Mouse (Mus musculus) limb, embryonic 14.5 days (tissue): ENCODE results near the gene Elovl6. TPM values are rescaled to one million over a fixed set of nuclear protein-coding genes. Genes with fewer than 3 reads are reported as not detected.

Experiments used
- ATAC-seq: fragments of 200-750 bp; cut with Nextera tagmentation; 2 replicates; pipeline ENCODE4 v1.8.0; 2017; ENCODE audit warnings: low read depth, moderate number of reproducible peaks, moderate TSS enrichment; ENCODE audit not compliant: low FRiP score
- DNase-seq: peaks from one replicate; pipeline ENCODE4 v3.0.0-alpha.2; 2015; ENCODE audit warnings: low spot score
- H3K27ac ChIP-seq: fragments of 300-500 bp; sonication (generic); replicated peaks from 2 replicates; pipeline ENCODE4 v1.5.1; 2014; ENCODE audit warnings: low read depth, mild to moderate bottlenecking, low read length, moderate library complexity, mixed read lengths
- H3K27me3 ChIP-seq: fragments of 300-500 bp; sonication (generic); 2 replicates; pipeline ENCODE4 v1.6.1; 2014; ENCODE audit warnings: low read length, mixed read lengths; ENCODE audit not compliant: control insufficient read depth, insufficient read depth
- H3K36me3 ChIP-seq: fragments of 300-500 bp; sonication (generic); 2 replicates; pipeline ENCODE4 v1.6.1; 2014; ENCODE audit warnings: mild to moderate bottlenecking, low read length, moderate library complexity, mixed read lengths; ENCODE audit not compliant: control insufficient read depth, insufficient read depth
- H3K4me1 ChIP-seq: fragments of 300-500 bp; sonication (generic); 2 replicates; pipeline ENCODE4 v1.6.1; 2014; ENCODE audit warnings: antibody characterized with exemption, low read length, mixed read lengths; ENCODE audit not compliant: control insufficient read depth, insufficient read depth
- H3K4me2 ChIP-seq: fragments of 300-500 bp; sonication (generic); replicated peaks from 2 replicates; pipeline ENCODE4 v1.6.1; 2014; ENCODE audit warnings: low read depth, mild to moderate bottlenecking, low read length, moderate library complexity; ENCODE audit not compliant: severe bottlenecking
- H3K4me3 ChIP-seq: fragments of 300-500 bp; sonication (generic); replicated peaks from 2 replicates; pipeline ENCODE4 v1.5.1; 2014; ENCODE audit warnings: low read length
- H3K9ac ChIP-seq: fragments of 300-500 bp; sonication (generic); 2 replicates; pipeline ENCODE4 v1.6.1; 2014; ENCODE audit warnings: mild to moderate bottlenecking, low read depth, low read length, moderate library complexity; ENCODE audit not compliant: severe bottlenecking
- H3K9me3 ChIP-seq: fragments of 300-500 bp; sonication (generic); 2 replicates; pipeline ENCODE4 v1.6.1; 2016; ENCODE audit warnings: low read length; ENCODE audit not compliant: control insufficient read depth
- POLR2A ChIP-seq: fragments of 200-500 bp; IDR thresholded peaks from 2 replicates; pipeline ENCODE4 v1.8.0; 2012; ENCODE audit warnings: inconsistent platforms, mild to moderate bottlenecking, moderate library complexity, borderline replicate concordance; ENCODE audit not compliant: insufficient read depth, insufficient read length; ENCODE audit errors: extremely low read depth
- WGBS: fragments of 180-500 bp; shearing (Covaris S2); extraction: QIAGEN DNeasy Blood & Tissue Kit; methylation state at CpG from one replicate; pipeline ENCODE4 v1.1.7; 2014; 5-methylcytosine and 5-hydroxymethylcytosine counted together
- polyA plus RNA-seq, 2 experiments: library from polyadenylated mRNA; depleted of rRNA in 1 of 2; stranded (reverse) in 1 of 2; unstranded in 1 of 2; fragments of >200 nt; fragmentation: Nextera tagmentation in 1 of 2; extraction: Ambion mirVana in 1 of 2; gene quantifications; 2 replicates each; pipeline versions ENCODE4 v1.2.1 to v1.2.3; 2012 to 2014

Gene Elovl6
- polyA plus RNA-seq, 2 experiments, result 23.2 to 27.0 TPM

- H3K36me3 ChIP-seq, result peaks cover 24% of the 10 kb centered on the region
- peaks cover 5% of the 10 kb centered on the region for H3K4me1 ChIP-seq
- H3K27me3 ChIP-seq, result no peaks in the 10 kb centered on the region
- TF ChIP-seq POLR2A, result no peak
- H3K4me2 ChIP-seq, result no peak overlapping the region
- H3K4me3 ChIP-seq, result no peak overlapping the region
- ATAC-seq (no peak), DNase-seq (no peak)
- H3K9me3 ChIP-seq, result 0 out of 2 replicates have a peak, but pooled peaks cover 3% of the 10 kb centered on the region
- H3K27ac ChIP-seq, result no peak overlapping the region
- 97% methylated on average over 11 of the region's 11 CpGs for WGBS
- no peak overlapping the region for H3K9ac ChIP-seq
These were observed 9.3 kb downstream of the Elovl6 start for GRCm38 (mm10) chr3:129541456-129541855.

DNA sequence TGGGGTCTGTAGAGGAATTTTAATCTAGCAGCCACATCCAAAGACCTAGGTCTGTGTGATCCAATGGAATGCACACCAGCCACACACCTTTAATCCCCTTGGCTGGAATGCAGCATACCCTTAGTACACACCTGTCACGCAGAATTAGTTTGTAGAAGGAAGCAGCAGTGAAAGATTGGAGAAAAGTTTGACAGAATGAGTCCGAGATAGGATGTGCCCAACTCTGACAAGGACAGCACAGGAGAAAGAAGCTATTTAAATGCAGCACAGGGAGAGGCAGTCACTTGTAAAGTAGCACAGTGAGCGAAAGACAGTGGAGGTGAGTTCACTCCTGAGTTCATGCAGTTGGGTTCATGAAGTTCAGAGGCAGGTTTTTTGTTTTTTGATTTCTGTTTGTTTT, 11.2 kb downstream of the Elovl6 start:
- peaks cover 24% of the 10 kb centered on the region for H3K36me3 ChIP-seq
- DNase-seq (no peak), ATAC-seq (no peak)
- no peak for TF ChIP-seq POLR2A
- 98% methylated on average over 3 of the region's 3 CpGs for WGBS
- 0 out of 2 replicates have a peak, but pooled peaks cover 3% of the 10 kb centered on the region for H3K9me3 ChIP-seq
- no peak overlapping the region for H3K27ac ChIP-seq
- no peaks in the 10 kb centered on the region for H3K4me1 ChIP-seq
- no peaks in the 10 kb centered on the region for H3K27me3 ChIP-seq
- no peak overlapping the region for H3K4me3 ChIP-seq
- H3K9ac ChIP-seq, result no peak overlapping the region
- H3K4me2 ChIP-seq, result no peak overlapping the region

GRCm38 (mm10) chr3:129544217-129544616, 12.1 kb downstream of the Elovl6 start:
- WGBS, result 100% methylated on average over 1 of the region's 1 CpGs
- no peak overlapping the region for H3K4me3 ChIP-seq
- H3K27ac ChIP-seq, result no peak overlapping the region
- no peak for TF ChIP-seq POLR2A
- peaks cover 24% of the 10 kb centered on the region for H3K36me3 ChIP-seq
- H3K4me2 ChIP-seq, result no peak overlapping the region
- ATAC-seq, result no peak
- H3K9me3 ChIP-seq, result 0 out of 2 replicates have a peak, but pooled peaks cover 3% of the 10 kb centered on the region
- no peak overlapping the region for H3K9ac ChIP-seq
- no peaks in the 10 kb centered on the region for H3K4me1 ChIP-seq
- DNase-seq, result no peak
- no peaks in the 10 kb centered on the region for H3K27me3 ChIP-seq

GRCm38 (mm10) chr3:129545228-129545627, 13.1 kb downstream of the Elovl6 start:
- peaks cover 19% of the 10 kb centered on the region for H3K36me3 ChIP-seq
- 39% methylated on average over 1 of the region's 1 CpGs for WGBS

GRCm38 (mm10) chr3:129545801-129546200, 13.6 kb downstream of the Elovl6 start:
- DNase-seq, result no peak
- H3K27me3 ChIP-seq, result no peaks in the 10 kb centered on the region
- H3K9me3 ChIP-seq, result 0 out of 2 replicates have a peak, but pooled peaks cover 3% of the 10 kb centered on the region
- H3K9ac ChIP-seq, result no peak overlapping the region
- peaks cover 19% of the 10 kb centered on the region for H3K36me3 ChIP-seq
- ATAC-seq, result no peak
- no peaks in the 10 kb centered on the region for H3K4me1 ChIP-seq
- H3K4me3 ChIP-seq, result no peak overlapping the region
- no peak overlapping the region for H3K27ac ChIP-seq
- WGBS, result 81% methylated on average over 6 of the region's 6 CpGs
- H3K4me2 ChIP-seq, result no peak overlapping the region
- TF ChIP-seq POLR2A, result no peak

More at GRCm38 (mm10) chr3:129545228-129545627, 13.1 kb downstream of the Elovl6 start:
- Histone ChIP-seq H3K4me2 (no peak overlapping the region), H3K27ac (no peak overlapping the region), H3K4me3 (no peak overlapping the region), H3K9me3 (0 out of 2 replicates have a peak, but pooled peaks cover 3% of the 10 kb centered on the region), H3K4me1 (no peaks in the 10 kb centered on the region), H3K27me3 (no peaks in the 10 kb centered on the region), H3K9ac (no peak overlapping the region)
- no peak for TF ChIP-seq POLR2A
- DNase-seq (no peak), ATAC-seq (no peak)
